Mouse (Mus musculus): ENCODE results near the gene Tatdn3. TPM values are rescaled to one million over a fixed set of nuclear protein-coding genes. Genes with fewer than 3 reads are reported as not detected.

The Tatdn3 gene
- 14.4 and 16.0 TPM in 2 replicates for polyA plus RNA-seq (2015; fragmentation: Nextera tagmentation; extraction: Ambion mirVana)

GRCm38 (mm10) chr1:191062781-191063485 is at the start of gene Tatdn3, which contains the start of gene Nsl1:
TSS of gene Tatdn3 (minus strand) at chr1:191062932.
TSS of gene Nsl1 (plus strand) at chr1:191063012.
- peak within 1 kb of the TSS; percentile 86 for H3K4me3 ChIP-seq (replicated peaks)
- WGBS = under 1% methylated on average over 56 of the region's 56 CpGs
- H3K36me3 ChIP-seq = no peaks in the 10 kb centered on the region
- peak within 1 kb of the TSS; percentile 99 for H3K4me2 ChIP-seq
- H3K4me1 ChIP-seq = peaks cover 21% of the 10 kb centered on the region
- H3K27me3 ChIP-seq (replicated peaks) = no peaks in the 10 kb centered on the region
- peak within 1 kb of the TSS; percentile 81 for H3K27ac ChIP-seq (replicated peaks)
- peak; percentile 94 for ATAC-seq (ENCODE audit: low FRiP score)
- no peaks in the 10 kb centered on the region for H3K9me3 ChIP-seq (replicated peaks)
- peak within 1 kb of the TSS; percentile 80 for H3K9ac ChIP-seq (replicated peaks)

GRCm38 (mm10) chr1:191111146-191111545 is 48.4 kb upstream of the Tatdn3 start:
- 60% methylated on average over 8 of the region's 8 CpGs for WGBS
- Histone ChIP-seq H3K4me1 (no peaks in the 10 kb centered on the region), H3K27me3 (replicated peaks) (no peaks in the 10 kb centered on the region), H3K9ac (replicated peaks) (no peak overlapping the region), H3K27ac (replicated peaks) (no peak overlapping the region), H3K4me3 (replicated peaks) (no peak overlapping the region), H3K9me3 (replicated peaks) (no peaks in the 10 kb centered on the region), H3K4me2 (no peak overlapping the region), H3K36me3 (no peaks in the 10 kb centered on the region)
- ATAC-seq (ENCODE audit: low FRiP score) = no peak

GRCm38 (mm10) chr1:191109907-191110306 is 47.2 kb upstream of the Tatdn3 start:
- Histone ChIP-seq H3K36me3 (no peaks in the 10 kb centered on the region), H3K4me1 (no peaks in the 10 kb centered on the region), H3K27me3 (replicated peaks) (no peaks in the 10 kb centered on the region), H3K4me2 (no peak overlapping the region), H3K27ac (replicated peaks) (no peak overlapping the region), H3K9me3 (replicated peaks) (no peaks in the 10 kb centered on the region), H3K4me3 (replicated peaks) (no peak overlapping the region), H3K9ac (replicated peaks) (no peak overlapping the region)
- ATAC-seq (ENCODE audit: low FRiP score) = no peak
- 91% methylated on average over 9 of the region's 9 CpGs for WGBS

- H3K9ac ChIP-seq (replicated peaks) = no peak overlapping the region
- no peaks in the 10 kb centered on the region for H3K4me1 ChIP-seq
- no peaks in the 10 kb centered on the region for H3K9me3 ChIP-seq (replicated peaks)
- no peak overlapping the region for H3K27ac ChIP-seq (replicated peaks)
- no peak overlapping the region for H3K4me2 ChIP-seq
- H3K4me3 ChIP-seq (replicated peaks) = no peak overlapping the region
- H3K36me3 ChIP-seq = no peaks in the 10 kb centered on the region
- ATAC-seq (ENCODE audit: low FRiP score) = no peak
- 78% methylated on average over 10 of the region's 10 CpGs for WGBS
- no peaks in the 10 kb centered on the region for H3K27me3 ChIP-seq (replicated peaks)
Measured at GRCm38 (mm10) chr1:191107306-191107705, 44.6 kb upstream of the Tatdn3 start.

- Histone ChIP-seq H3K27me3 (replicated peaks) (peaks cover 3% of the 10 kb centered on the region), H3K4me3 (replicated peaks) (no peak overlapping the region), H3K36me3 (no peaks in the 10 kb centered on the region), H3K9me3 (replicated peaks) (no peaks in the 10 kb centered on the region), H3K4me2 (no peak overlapping the region), H3K9ac (replicated peaks) (no peak overlapping the region), H3K27ac (replicated peaks) (no peak overlapping the region), H3K4me1 (no peaks in the 10 kb centered on the region)
- 87% methylated on average over 9 of the region's 9 CpGs for WGBS
- no peak for ATAC-seq (ENCODE audit: low FRiP score)
Measured at GRCm38 (mm10) chr1:191105246-191105645, 42.5 kb upstream of the Tatdn3 start.

GRCm38 (mm10) chr1:191102730-191103370 is 40.1 kb upstream of the Tatdn3 start:
- no peak for ATAC-seq (ENCODE audit: low FRiP score)
- no peak overlapping the region for H3K4me2 ChIP-seq
- no peak overlapping the region for H3K27ac ChIP-seq (replicated peaks)
- peaks cover 11% of the 10 kb centered on the region for H3K4me1 ChIP-seq
- no peak overlapping the region for H3K4me3 ChIP-seq (replicated peaks)
- no peaks in the 10 kb centered on the region for H3K36me3 ChIP-seq
- 82% methylated on average over 15 of the region's 15 CpGs for WGBS
- no peak overlapping the region for H3K9ac ChIP-seq (replicated peaks)
- H3K27me3 ChIP-seq (replicated peaks) = peaks cover 22% of the 10 kb centered on the region
- H3K9me3 ChIP-seq (replicated peaks) = no peaks in the 10 kb centered on the region

- WGBS = 79% methylated on average over 5 of the region's 5 CpGs
- Histone ChIP-seq H3K27ac (replicated peaks) (no peak overlapping the region), H3K4me3 (replicated peaks) (no peak overlapping the region), H3K9me3 (replicated peaks) (no peaks in the 10 kb centered on the region), H3K4me1 (peaks cover 17% of the 10 kb centered on the region), H3K4me2 (no peak overlapping the region), H3K9ac (replicated peaks) (no peak overlapping the region), H3K27me3 (replicated peaks) (peaks cover 36% of the 10 kb centered on the region), H3K36me3 (no peaks in the 10 kb centered on the region)
- ATAC-seq (ENCODE audit: low FRiP score) = no peak
Measured at GRCm38 (mm10) chr1:191099772-191100291, 37.1 kb upstream of the Tatdn3 start.

- Histone ChIP-seq H3K36me3 (no peaks in the 10 kb centered on the region), H3K27me3 (replicated peaks) (peaks cover 36% of the 10 kb centered on the region), H3K4me3 (replicated peaks) (no peak overlapping the region), H3K4me1 (peaks cover 17% of the 10 kb centered on the region), H3K9ac (replicated peaks) (no peak overlapping the region), H3K27ac (replicated peaks) (no peak overlapping the region), H3K9me3 (replicated peaks) (no peaks in the 10 kb centered on the region), H3K4me2 (peak overlapping the region; percentile 99)
- no peak for ATAC-seq (ENCODE audit: low FRiP score)
- WGBS = 43% methylated on average over 5 of the region's 5 CpGs
Measured at GRCm38 (mm10) chr1:191099114-191099513, 36.4 kb upstream of the Tatdn3 start.

GRCm38 (mm10) chr1:191097802-191098747 is 35.3 kb upstream of the Tatdn3 start, which contains the start of gene Batf3:
TSS of gene Batf3 (plus strand) at chr1:191097847.
- peaks cover 17% of the 10 kb centered on the region for H3K4me1 ChIP-seq
- no peaks in the 10 kb centered on the region for H3K9me3 ChIP-seq (replicated peaks)
- under 1% methylated on average over 80 of the region's 95 CpGs for WGBS
- H3K9ac ChIP-seq (replicated peaks) = peak within 1 kb of the TSS; percentile 51
- peaks cover 36% of the 10 kb centered on the region for H3K27me3 ChIP-seq (replicated peaks)
- H3K27ac ChIP-seq (replicated peaks) = no peak within 1 kb of the TSS
- H3K4me3 ChIP-seq (replicated peaks) = peak within 1 kb of the TSS; percentile 63
- no peaks in the 10 kb centered on the region for H3K36me3 ChIP-seq
- H3K4me2 ChIP-seq = peak within 1 kb of the TSS; percentile 99
- ATAC-seq (ENCODE audit: low FRiP score) = peak; percentile 56

- Histone ChIP-seq H3K4me3 (replicated peaks) (peak overlapping the region; percentile 63), H3K9ac (replicated peaks) (peak overlapping the region; percentile 51), H3K4me1 (peaks cover 17% of the 10 kb centered on the region), H3K36me3 (no peaks in the 10 kb centered on the region), H3K9me3 (replicated peaks) (no peaks in the 10 kb centered on the region), H3K4me2 (peak overlapping the region; percentile 99), H3K27ac (replicated peaks) (no peak overlapping the region), H3K27me3 (replicated peaks) (peaks cover 36% of the 10 kb centered on the region)
- 56% methylated on average over 14 of the region's 14 CpGs for WGBS
- peak; percentile 39; the same call in 1 of the 2 replicates for ATAC-seq (ENCODE audit: low FRiP score)
Measured at GRCm38 (mm10) chr1:191096871-191097681, 34.3 kb upstream of the Tatdn3 start.

Measured in neural tube, embryonic 15.5 days (tissue).